Mouse (Mus musculus) forebrain, embryonic 13.5 days (tissue): ENCODE results near the gene 1810049J17Rik. TPM values are rescaled to one million over a fixed set of nuclear protein-coding genes. Genes with fewer than 3 reads are reported as not detected.
A peak's percentile ranks its signal among the peaks of the same experiment; 100 is the strongest.

Experiments used
- ATAC-seq: fragments of 200-750 bp; cut with Nextera tagmentation; 2 replicates; pipeline ENCODE4 v1.8.0; 2017
- H3K27ac ChIP-seq: fragments of 300-500 bp; sonication (generic); 2 replicates; pipeline ENCODE4 v1.5.1; 2015; ENCODE audit warnings: inconsistent platforms, mild to moderate bottlenecking, moderate library complexity
- H3K27me3 ChIP-seq: fragments of 300-500 bp; sonication (generic); 2 replicates; pipeline ENCODE4 v1.6.1; 2015; ENCODE audit warnings: mild to moderate bottlenecking, inconsistent platforms
- H3K36me3 ChIP-seq: fragments of 300-500 bp; sonication (generic); 2 replicates; pipeline ENCODE4 v1.6.1; 2015; ENCODE audit warnings: mild to moderate bottlenecking, inconsistent platforms; ENCODE audit not compliant: poor library complexity, severe bottlenecking
- H3K4me1 ChIP-seq: fragments of 300-500 bp; sonication (generic); 2 replicates; pipeline ENCODE4 v1.6.1; 2015; ENCODE audit warnings: inconsistent platforms
- H3K4me2 ChIP-seq: fragments of 300-500 bp; sonication (generic); 2 replicates; pipeline ENCODE4 v1.6.1; 2015; ENCODE audit warnings: inconsistent platforms, mild to moderate bottlenecking, moderate library complexity
- H3K4me3 ChIP-seq: fragments of 300-500 bp; sonication (generic); 2 replicates; pipeline ENCODE4 v1.5.1; 2015; ENCODE audit warnings: mild to moderate bottlenecking, inconsistent platforms
- H3K9ac ChIP-seq: fragments of 300-500 bp; sonication (generic); 2 replicates; pipeline ENCODE4 v1.6.1; 2015; ENCODE audit warnings: mild to moderate bottlenecking, inconsistent platforms
- H3K9me3 ChIP-seq: fragments of 300-500 bp; sonication (generic); replicated peaks from 2 replicates; pipeline ENCODE4 v1.6.1; 2016; ENCODE audit warnings: inconsistent platforms
- WGBS: fragments of 180-500 bp; shearing (Covaris S2); methylation state at CpG from one replicate; pipeline ENCODE4 v1.1.7; 2015; 5-methylcytosine and 5-hydroxymethylcytosine counted together
- polyA plus RNA-seq: library from polyadenylated mRNA; unstranded; fragments of >200 nt; fragmentation: Nextera tagmentation; extraction: Ambion mirVana; gene quantifications from 2 replicates; pipeline ENCODE4 v1.2.1, GENCODE M21; 2015

1810049J17Rik gene
- polyA plus RNA-seq, 1 experiment from 2014 or later = not detected

GRCm38 (mm10) chr15:12320441-12321090 lies 1.1 kb downstream of the 1810049J17Rik start:
- ATAC-seq = no peak
- H3K4me3 ChIP-seq = peak overlapping the region; percentile 99
- H3K36me3 ChIP-seq = peaks cover 1% of the 10 kb centered on the region; the same call in 1 of the 2 replicates
- H3K9me3 ChIP-seq = no peaks in the 10 kb centered on the region
- 3% methylated on average over 22 of the region's 22 CpGs for WGBS
- H3K27ac ChIP-seq = peak overlapping the region; percentile 44; the same call in 1 of the 2 replicates
- H3K27me3 ChIP-seq = peaks cover 14% of the 10 kb centered on the region
- peaks cover 25% of the 10 kb centered on the region for H3K4me1 ChIP-seq
- H3K9ac ChIP-seq = peak overlapping the region; percentile 96
- H3K4me2 ChIP-seq = peak overlapping the region; percentile 77

GRCm38 (mm10) chr15:12319889-12320288 lies 1.8 kb downstream of the 1810049J17Rik start:
- Histone ChIP-seq H3K36me3 (no peaks in the 10 kb centered on the region), H3K4me2 (peak overlapping the region; percentile 77; the same call in 1 of the 2 replicates), H3K9ac (no peak overlapping the region), H3K27ac (no peak overlapping the region), H3K9me3 (no peaks in the 10 kb centered on the region), H3K4me1 (peaks cover 25% of the 10 kb centered on the region), H3K27me3 (peaks cover 14% of the 10 kb centered on the region), H3K4me3 (no peak overlapping the region)
- WGBS = 53% methylated on average over 5 of the region's 5 CpGs
- no peak for ATAC-seq

- WGBS = 87% methylated on average over 8 of the region's 8 CpGs
- H3K9me3 ChIP-seq = no peaks in the 10 kb centered on the region
- H3K36me3 ChIP-seq = no peaks in the 10 kb centered on the region
- no peak overlapping the region for H3K9ac ChIP-seq
- ATAC-seq = no peak
- H3K4me2 ChIP-seq = no peak overlapping the region
- H3K27me3 ChIP-seq = peaks cover 14% of the 10 kb centered on the region
- H3K27ac ChIP-seq = no peak overlapping the region
- H3K4me3 ChIP-seq = no peak overlapping the region
- H3K4me1 ChIP-seq = peaks cover 13% of the 10 kb centered on the region
Observed at GRCm38 (mm10) chr15:12318451-12318850, 3.2 kb downstream of the 1810049J17Rik start.

GRCm38 (mm10) chr15:12317290-12317689 lies 4.4 kb downstream of the 1810049J17Rik start:
- Histone ChIP-seq H3K9me3 (no peaks in the 10 kb centered on the region), H3K9ac (no peak overlapping the region), H3K27me3 (peaks cover 14% of the 10 kb centered on the region), H3K36me3 (no peaks in the 10 kb centered on the region), H3K4me3 (no peak overlapping the region), H3K4me2 (no peak overlapping the region), H3K27ac (no peak overlapping the region), H3K4me1 (0 out of 2 replicates have a peak, but pooled peaks cover 2% of the 10 kb centered on the region)
- 82% methylated on average over 5 of the region's 5 CpGs for WGBS
- ATAC-seq = no peak

- Histone ChIP-seq H3K4me1 (no peaks in the 10 kb centered on the region), H3K9me3 (no peaks in the 10 kb centered on the region), H3K9ac (no peak overlapping the region), H3K27me3 (peaks cover 14% of the 10 kb centered on the region), H3K4me2 (no peak overlapping the region), H3K36me3 (no peaks in the 10 kb centered on the region), H3K4me3 (no peak overlapping the region), H3K27ac (no peak overlapping the region)
- no peak for ATAC-seq
- 81% methylated on average over 2 of the region's 2 CpGs for WGBS
Observed at GRCm38 (mm10) chr15:12315996-12316395, 5.7 kb downstream of the 1810049J17Rik start.

GRCm38 (mm10) chr15:12314584-12314983 lies 7.1 kb downstream of the 1810049J17Rik start:
- WGBS = 87% methylated on average over 5 of the region's 5 CpGs
- no peaks in the 10 kb centered on the region for H3K36me3 ChIP-seq
- no peak for ATAC-seq

GRCm38 (mm10) chr15:12313255-12313654 lies 8.4 kb downstream of the 1810049J17Rik start:
- Histone ChIP-seq H3K4me2 (no peak overlapping the region), H3K9ac (no peak overlapping the region), H3K27ac (no peak overlapping the region), H3K4me1 (no peaks in the 10 kb centered on the region), H3K27me3 (no peaks in the 10 kb centered on the region), H3K36me3 (no peaks in the 10 kb centered on the region), H3K9me3 (no peaks in the 10 kb centered on the region), H3K4me3 (no peak overlapping the region)
- WGBS = 31% methylated on average over 1 of the region's 1 CpGs
- no peak for ATAC-seq

More at GRCm38 (mm10) chr15:12314584-12314983, 7.1 kb downstream of the 1810049J17Rik start:
- Histone ChIP-seq H3K4me1 (no peaks in the 10 kb centered on the region), H3K27ac (no peak overlapping the region), H3K9me3 (no peaks in the 10 kb centered on the region), H3K9ac (no peak overlapping the region), H3K27me3 (peaks cover 8% of the 10 kb centered on the region), H3K4me3 (no peak overlapping the region), H3K4me2 (no peak overlapping the region)

- Histone ChIP-seq H3K4me2 (no peak overlapping the region), H3K27me3 (no peaks in the 10 kb centered on the region), H3K27ac (no peak overlapping the region), H3K9me3 (no peaks in the 10 kb centered on the region), H3K4me3 (no peak overlapping the region), H3K9ac (no peak overlapping the region), H3K4me1 (no peaks in the 10 kb centered on the region), H3K36me3 (no peaks in the 10 kb centered on the region)
- 88% methylated on average over 7 of the region's 7 CpGs for WGBS
- no peak for ATAC-seq
Observed at GRCm38 (mm10) chr15:12311465-12311864, 10.2 kb downstream of the 1810049J17Rik start.

- 91% methylated on average over 4 of the region's 4 CpGs for WGBS
- Histone ChIP-seq H3K4me2 (no peak overlapping the region), H3K27me3 (no peaks in the 10 kb centered on the region), H3K36me3 (no peaks in the 10 kb centered on the region), H3K4me3 (no peak overlapping the region), H3K9ac (no peak overlapping the region), H3K9me3 (no peaks in the 10 kb centered on the region), H3K4me1 (no peaks in the 10 kb centered on the region), H3K27ac (no peak overlapping the region)
- no peak for ATAC-seq
Observed at GRCm38 (mm10) chr15:12310676-12311075, 11.0 kb downstream of the 1810049J17Rik start.

- Histone ChIP-seq H3K4me2 (no peak overlapping the region), H3K27ac (no peak overlapping the region), H3K9me3 (no peaks in the 10 kb centered on the region), H3K4me1 (no peaks in the 10 kb centered on the region), H3K9ac (no peak overlapping the region), H3K36me3 (no peaks in the 10 kb centered on the region), H3K27me3 (no peaks in the 10 kb centered on the region), H3K4me3 (no peak overlapping the region)
- WGBS = 86% methylated on average over 5 of the region's 5 CpGs
- no peak for ATAC-seq
Observed at GRCm38 (mm10) chr15:12308539-12308938, 13.2 kb downstream of the 1810049J17Rik start.

GRCm38 (mm10) chr15:12307114-12307513 lies 14.6 kb downstream of the 1810049J17Rik start:
- ATAC-seq = no peak
- Histone ChIP-seq H3K27me3 (no peaks in the 10 kb centered on the region), H3K9ac (no peak overlapping the region), H3K27ac (no peak overlapping the region), H3K36me3 (no peaks in the 10 kb centered on the region), H3K4me3 (no peak overlapping the region), H3K4me1 (no peaks in the 10 kb centered on the region), H3K4me2 (no peak overlapping the region), H3K9me3 (no peaks in the 10 kb centered on the region)
- 77% methylated on average over 4 of the region's 4 CpGs for WGBS

- ATAC-seq = no peak
- Histone ChIP-seq H3K27me3 (no peaks in the 10 kb centered on the region), H3K4me3 (no peak overlapping the region), H3K9ac (no peak overlapping the region), H3K4me2 (no peak overlapping the region), H3K27ac (no peak overlapping the region), H3K4me1 (no peaks in the 10 kb centered on the region), H3K9me3 (no peaks in the 10 kb centered on the region), H3K36me3 (no peaks in the 10 kb centered on the region)
- WGBS = 69% methylated on average over 8 of the region's 8 CpGs
Observed at GRCm38 (mm10) chr15:12306188-12307071, 15.3 kb downstream of the 1810049J17Rik start.
